Comparison of ENCODE assay signal across 18 mouse cellular contexts in genomic region chr1:153844042-153844441, GRCm38 (mm10). TPM values are rescaled to one million over a fixed set of nuclear protein-coding genes. Genes with fewer than 3 reads are reported as not detected.
DNase-seq lines count a peak whose midpoint lies in the region; TF ChIP-seq lines count a peak whose summit lies in the region.
"Had no signal": no experiment of that assay in that cellular context is flagged by ENCODE, and none has a peak within 500 bp of the region (broad histone marks: within the 10 kb centered on the region; RNA-seq: fewer than 3 reads in every experiment).

Rgsl1 (minus strand) TSS chr1:153844142.

- peak; percentile 22; the same call in 1 of the 2 replicates for TF ChIP-seq POLR2A in testis, adult 2 months (IDR thresholded peaks at IDR 0.05; ENCODE audit: control insufficient read depth, low read depth, low read length)

- H3K4me1 ChIP-seq in testis, adult 2 months (ENCODE audit: control insufficient read depth, insufficient read depth, low read length), result peaks cover 3% of the 10 kb centered on the region

- DNase-seq in testis, postnatal 10 days (ENCODE audit: low spot score), result no peak
- DNase-seq: adrenal gland, adult 2 months; adrenal gland, adult 8-10 months; adrenal gland, postnatal 10 days; adrenal gland, postnatal 14 days; adrenal gland, postnatal 25 days; adrenal gland, postnatal 36 days; B cell, adult 2 months; cerebellum, adult 11 months; cerebellum, adult 11-12 months; cerebellum, adult 18-20 months; cerebellum, adult 2 months had no signal

- no peaks in the 10 kb centered on the region for H3K27me3 ChIP-seq in testis, adult 2 months (ENCODE audit: control insufficient read depth, insufficient read depth, low read length)
- H3K27me3 ChIP-seq: CH12.LX, Patski had no signal

- H3K4me3 ChIP-seq in testis, adult 2 months (ENCODE audit: control insufficient read depth, low read depth, low read length), result peak within 1 kb of the TSS; percentile 59

- no peaks in the 10 kb centered on the region for H3K36me3 ChIP-seq in testis, adult 2 months (ENCODE audit: control insufficient read depth, insufficient read depth, low read length)
- H3K36me3 ChIP-seq: G1E had no signal

- TF ChIP-seq CTCF in testis, adult 2 months (IDR thresholded peaks at IDR 0.05; ENCODE audit: control insufficient read depth, insufficient read depth, insufficient replicate concordance, low read depth, low read length), result no peak

- H3K27ac ChIP-seq in testis, adult 2 months (ENCODE audit: control insufficient read depth, insufficient read depth, low read depth, low read length), result no peak within 1 kb of the TSS

RNA-seq across cellular contexts. Expression of gene Rgsl1, which starts in this region (rescaled TPM):
- polyA plus RNA-seq in testis, adult 2 months (2012; rRNA removed), result 21.2 and 22.6 TPM in 2 replicates
- polyA plus RNA-seq: activated CD4-positive, CD25-positive, alpha-beta regulatory T cell, adult 4 months; C2C12; G1E had no signal
